Mouse (Mus musculus) embryonic facial prominence, embryonic 10.5 days (tissue): ENCODE data around the gene Ccdc152. TPM values are rescaled to one million over a fixed set of nuclear protein-coding genes. Genes with fewer than 3 reads are reported as not detected.

ENCODE experiments used
- DNase-seq: peaks from one replicate; pipeline ENCODE4 v3.0.0-alpha.2; 2017; ENCODE audit warnings: low spot score
- H3K27ac ChIP-seq: fragments of 300-500 bp; sonication (generic); replicated peaks from 2 replicates; pipeline ENCODE4 v1.5.1; 2016; ENCODE audit warnings: mild to moderate bottlenecking
- H3K27me3 ChIP-seq: fragments of 300-500 bp; sonication (generic); replicated peaks from 2 replicates; pipeline ENCODE4 v1.6.1; 2016; ENCODE audit warnings: low read depth, mild to moderate bottlenecking; ENCODE audit not compliant: poor library complexity, severe bottlenecking
- H3K36me3 ChIP-seq: fragments of 300-500 bp; sonication (generic); replicated peaks from 2 replicates; pipeline ENCODE4 v1.6.1; 2016; ENCODE audit warnings: mild to moderate bottlenecking, moderate library complexity
- H3K4me1 ChIP-seq: fragments of 300-500 bp; sonication (generic); 2 replicates; pipeline ENCODE4 v1.6.1; 2016
- H3K4me3 ChIP-seq: fragments of 300-500 bp; sonication (generic); 2 replicates; pipeline ENCODE4 v1.5.1; 2016; ENCODE audit warnings: mild to moderate bottlenecking, moderate library complexity
- H3K9me3 ChIP-seq: fragments of 300-500 bp; sonication (generic); 2 replicates; pipeline ENCODE4 v1.6.1; 2016; ENCODE audit warnings: mild to moderate bottlenecking
- WGBS: fragments of 180-500 bp; shearing (Covaris S2); methylation state at CpG from one replicate; pipeline ENCODE4 v1.1.7; 2016; 5-methylcytosine and 5-hydroxymethylcytosine counted together
- polyA plus RNA-seq: library from polyadenylated mRNA; unstranded; fragments of >200 nt; fragmentation: Nextera tagmentation; extraction: Ambion mirVana; gene quantifications from 2 replicates; pipeline ENCODE4 v1.2.1, GENCODE M21; 2016

Ccdc152 gene
- polyA plus RNA-seq, 1 experiment from 2014 or later: 0.14 TPM

- H3K4me3 ChIP-seq: no peak overlapping the region
- no peaks in the 10 kb centered on the region for H3K36me3 ChIP-seq
- H3K27me3 ChIP-seq: no peaks in the 10 kb centered on the region
- WGBS: 88% methylated on average over 3 of the region's 3 CpGs
- no peak for DNase-seq
- H3K4me1 ChIP-seq: no peaks in the 10 kb centered on the region
- H3K27ac ChIP-seq: no peak overlapping the region
- no peaks in the 10 kb centered on the region for H3K9me3 ChIP-seq
These were observed 6.5 kb upstream of the Ccdc152 start for GRCm38 (mm10) chr15:3309856-3310255.

- Histone ChIP-seq H3K36me3 (no peaks in the 10 kb centered on the region), H3K27me3 (no peaks in the 10 kb centered on the region), H3K4me3 (no peak overlapping the region), H3K4me1 (no peaks in the 10 kb centered on the region), H3K27ac (no peak overlapping the region), H3K9me3 (no peaks in the 10 kb centered on the region)
- 86% methylated on average over 4 of the region's 4 CpGs for WGBS
- no peak for DNase-seq
These were observed 2.8 kb downstream of the Ccdc152 start for GRCm38 (mm10) chr15:3300361-3301100.

- Histone ChIP-seq H3K27ac (no peak overlapping the region), H3K4me3 (no peak overlapping the region), H3K9me3 (no peaks in the 10 kb centered on the region), H3K36me3 (no peaks in the 10 kb centered on the region), H3K27me3 (no peaks in the 10 kb centered on the region), H3K4me1 (no peaks in the 10 kb centered on the region)
- 85% methylated on average over 8 of the region's 8 CpGs for WGBS
- DNase-seq: no peak
These were observed 5.7 kb downstream of the Ccdc152 start for GRCm38 (mm10) chr15:3297615-3298014.

GRCm38 (mm10) chr15:3295986-3296385 lies 7.3 kb downstream of the Ccdc152 start:
- no peak for DNase-seq
- H3K4me3 ChIP-seq: no peak overlapping the region

GRCm38 (mm10) chr15:3293477-3293876 lies 9.8 kb downstream of the Ccdc152 start:
- Histone ChIP-seq H3K4me3 (no peak overlapping the region), H3K9me3 (no peaks in the 10 kb centered on the region), H3K27me3 (no peaks in the 10 kb centered on the region), H3K4me1 (no peaks in the 10 kb centered on the region), H3K36me3 (no peaks in the 10 kb centered on the region), H3K27ac (no peak overlapping the region)
- 62% methylated on average over 1 of the region's 1 CpGs for WGBS
- no peak for DNase-seq

More at GRCm38 (mm10) chr15:3295986-3296385, 7.3 kb downstream of the Ccdc152 start:
- WGBS: 82% methylated on average over 1 of the region's 1 CpGs
- Histone ChIP-seq H3K9me3 (no peaks in the 10 kb centered on the region), H3K27ac (no peak overlapping the region), H3K4me1 (no peaks in the 10 kb centered on the region), H3K27me3 (no peaks in the 10 kb centered on the region), H3K36me3 (no peaks in the 10 kb centered on the region)

GRCm38 (mm10) chr15:3290435-3290834 lies 12.9 kb downstream of the Ccdc152 start:
- DNase-seq: no peak

GRCm38 (mm10) chr15:3286032-3286431 lies 17.3 kb downstream of the Ccdc152 start:
- no peak for DNase-seq
- no peak overlapping the region for H3K4me3 ChIP-seq
- no peaks in the 10 kb centered on the region for H3K36me3 ChIP-seq
- H3K4me1 ChIP-seq: no peaks in the 10 kb centered on the region
- no peak overlapping the region for H3K27ac ChIP-seq
- H3K9me3 ChIP-seq: no peaks in the 10 kb centered on the region
- no peaks in the 10 kb centered on the region for H3K27me3 ChIP-seq

More at GRCm38 (mm10) chr15:3290435-3290834, 12.9 kb downstream of the Ccdc152 start:
- Histone ChIP-seq H3K27me3 (no peaks in the 10 kb centered on the region), H3K36me3 (no peaks in the 10 kb centered on the region), H3K4me3 (no peak overlapping the region), H3K27ac (no peak overlapping the region), H3K9me3 (no peaks in the 10 kb centered on the region), H3K4me1 (no peaks in the 10 kb centered on the region)
- 86% methylated on average over 3 of the region's 3 CpGs for WGBS

GRCm38 (mm10) chr15:3281737-3282136 lies 21.6 kb downstream of the Ccdc152 start:
- H3K27me3 ChIP-seq: no peaks in the 10 kb centered on the region
- no peak overlapping the region for H3K27ac ChIP-seq
- WGBS: 82% methylated on average over 1 of the region's 1 CpGs
- no peak for DNase-seq
- no peaks in the 10 kb centered on the region for H3K9me3 ChIP-seq
- H3K36me3 ChIP-seq: peaks cover 15% of the 10 kb centered on the region
- H3K4me1 ChIP-seq: no peaks in the 10 kb centered on the region
- no peak overlapping the region for H3K4me3 ChIP-seq

- no peak overlapping the region for H3K4me3 ChIP-seq
- no peaks in the 10 kb centered on the region for H3K27me3 ChIP-seq
- no peak overlapping the region for H3K27ac ChIP-seq
- no peak for DNase-seq
- peaks cover 15% of the 10 kb centered on the region for H3K36me3 ChIP-seq
- H3K4me1 ChIP-seq: no peaks in the 10 kb centered on the region
- H3K9me3 ChIP-seq: no peaks in the 10 kb centered on the region
These were observed 22.1 kb downstream of the Ccdc152 start for GRCm38 (mm10) chr15:3281216-3281615.

- no peaks in the 10 kb centered on the region for H3K4me1 ChIP-seq
- WGBS: 82% methylated on average over 7 of the region's 7 CpGs
These were observed 24.1 kb downstream of the Ccdc152 start for GRCm38 (mm10) chr15:3279242-3279641.

GRCm38 (mm10) chr15:3277391-3277790 lies 25.9 kb downstream of the Ccdc152 start:
- Histone ChIP-seq H3K4me1 (no peaks in the 10 kb centered on the region), H3K27ac (no peak overlapping the region), H3K4me3 (no peak overlapping the region), H3K9me3 (no peaks in the 10 kb centered on the region), H3K27me3 (no peaks in the 10 kb centered on the region), H3K36me3 (peaks cover 15% of the 10 kb centered on the region)
- WGBS: 91% methylated on average over 2 of the region's 2 CpGs
- DNase-seq: no peak

More at GRCm38 (mm10) chr15:3279242-3279641, 24.1 kb downstream of the Ccdc152 start:
- no peak overlapping the region for H3K4me3 ChIP-seq
- peaks cover 15% of the 10 kb centered on the region for H3K36me3 ChIP-seq
- no peaks in the 10 kb centered on the region for H3K9me3 ChIP-seq
- no peaks in the 10 kb centered on the region for H3K27me3 ChIP-seq
- no peak for DNase-seq
- no peak overlapping the region for H3K27ac ChIP-seq

GRCm38 (mm10) chr15:3273191-3273590 lies 30.1 kb downstream of the Ccdc152 start:
- 64% methylated on average over 1 of the region's 1 CpGs for WGBS
- no peak for DNase-seq
- H3K27me3 ChIP-seq: no peaks in the 10 kb centered on the region
- H3K27ac ChIP-seq: no peak overlapping the region
- peaks cover 22% of the 10 kb centered on the region for H3K4me1 ChIP-seq
- H3K36me3 ChIP-seq: peaks cover 9% of the 10 kb centered on the region; the same call in 1 of the 2 replicates
- H3K9me3 ChIP-seq: no peaks in the 10 kb centered on the region
- no peak overlapping the region for H3K4me3 ChIP-seq

GRCm38 (mm10) chr15:3271216-3271615 lies 32.1 kb downstream of the Ccdc152 start:
- DNase-seq: no peak
- WGBS: 35% methylated on average over 6 of the region's 6 CpGs

More at GRCm38 (mm10) chr15:3271216-3271615, 32.1 kb downstream of the Ccdc152 start:
- H3K27ac ChIP-seq: peak overlapping the region; percentile 91
- no peaks in the 10 kb centered on the region for H3K27me3 ChIP-seq
- H3K4me3 ChIP-seq: peak overlapping the region; percentile 52
- H3K9me3 ChIP-seq: no peaks in the 10 kb centered on the region
- peaks cover 22% of the 10 kb centered on the region for H3K4me1 ChIP-seq
- no peaks in the 10 kb centered on the region; the same call in 1 of the 2 replicates for H3K36me3 ChIP-seq
